Mouse (Mus musculus): ENCODE measurements at regions not wholly inside any gene's neighbourhood (a gene's known extent, or its start where the extent isn't known, plus 50 kb on each side); places are given as distances from the start of the nearest gene placed in this dataset.
"Not testable (repeated sequence)": the region's sequence is repeated elsewhere in the genome, so short reads cannot be mapped to it uniquely, and the experiment has no call there.

DNA sequence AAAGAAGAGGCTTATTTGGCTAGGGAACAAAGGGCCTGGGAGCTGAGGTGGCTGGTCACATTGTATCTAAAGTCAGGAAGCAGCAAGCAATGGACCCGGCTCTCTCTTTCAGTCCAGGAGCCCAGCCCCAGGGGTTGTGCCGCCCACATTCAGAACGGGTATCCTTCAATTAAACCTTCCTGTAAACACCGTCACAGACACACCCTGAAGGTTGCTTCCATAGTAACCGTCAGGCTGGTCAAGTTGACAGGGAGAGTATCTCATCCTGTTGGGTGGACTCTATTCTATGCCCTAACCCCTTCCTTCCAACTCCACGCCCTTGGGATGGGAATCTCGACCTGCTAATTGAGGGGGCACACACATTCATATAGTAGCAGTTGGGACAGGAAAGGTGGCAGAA, 148.6 kb upstream of the Ajap1 start:
- no peak overlapping the region for H3K4me3 ChIP-seq
- no peak overlapping the region for H3K27ac ChIP-seq (replicated peaks)
- no peak overlapping the region for H3K4me2 ChIP-seq
- no peak overlapping the region for H3K9ac ChIP-seq
- H3K27me3 ChIP-seq, result no peaks in the 10 kb centered on the region
- no peaks in the 10 kb centered on the region for H3K9me3 ChIP-seq
- H3K4me1 ChIP-seq (replicated peaks), result peaks cover 19% of the 10 kb centered on the region; the same call in 1 of the 2 replicates
- H3K36me3 ChIP-seq, result no peaks in the 10 kb centered on the region
- WGBS, result 71% methylated on average over 7 of the region's 7 CpGs
- no peak for ATAC-seq (ENCODE audit: low FRiP score, low read depth)

DNA sequence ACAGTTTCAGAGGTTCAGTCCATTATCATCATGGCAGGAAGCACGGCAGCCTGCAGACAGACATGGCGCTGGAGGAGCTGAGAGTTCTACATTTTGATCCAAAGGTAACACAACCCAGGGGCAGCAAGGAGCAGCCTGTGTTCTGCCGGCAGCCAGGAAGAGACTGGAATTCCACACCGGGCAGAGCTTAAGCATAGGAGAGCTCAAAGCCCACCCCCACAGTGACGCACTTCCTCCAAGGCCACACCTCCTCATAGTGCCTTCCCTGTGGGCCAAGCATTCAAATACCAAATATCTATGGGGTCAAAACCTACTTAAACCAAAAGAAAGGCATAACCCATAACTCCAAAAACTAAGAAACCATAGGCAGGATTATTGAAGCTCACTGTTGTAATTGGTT, 149.4 kb upstream of the Ajap1 start:
- no peaks in the 10 kb centered on the region for H3K36me3 ChIP-seq
- WGBS, result 95% methylated on average over 5 of the region's 5 CpGs
- H3K9ac ChIP-seq, result no peak overlapping the region
- no peak overlapping the region for H3K27ac ChIP-seq (replicated peaks)
- no peak overlapping the region for H3K4me3 ChIP-seq
- H3K9me3 ChIP-seq, result no peaks in the 10 kb centered on the region
- no peak for ATAC-seq (ENCODE audit: low FRiP score, low read depth)
- H3K4me1 ChIP-seq (replicated peaks), result peaks cover 19% of the 10 kb centered on the region; the same call in 1 of the 2 replicates
- H3K27me3 ChIP-seq, result no peaks in the 10 kb centered on the region
- no peak overlapping the region for H3K4me2 ChIP-seq

DNA sequence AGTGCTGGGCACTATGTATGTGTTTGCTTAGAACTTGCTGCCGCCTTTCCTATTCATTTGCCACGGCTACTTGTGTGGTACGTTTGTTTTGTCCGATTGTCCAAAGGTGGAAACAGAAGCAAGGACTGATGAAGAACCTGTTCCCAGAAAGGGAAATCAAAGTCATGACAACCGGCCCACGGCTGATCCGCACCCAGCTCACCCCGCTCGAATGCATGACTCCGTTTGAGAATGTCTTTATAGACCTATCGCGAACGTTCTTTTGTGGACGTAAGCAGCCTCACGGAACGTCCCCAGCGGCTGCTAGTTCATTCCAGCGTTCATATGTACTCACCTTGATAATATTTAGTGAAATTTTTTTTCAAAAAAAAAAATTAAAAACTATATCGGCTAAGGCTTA, 149.9 kb upstream of the Ajap1 start:
- no peaks in the 10 kb centered on the region for H3K9me3 ChIP-seq
- peaks cover 19% of the 10 kb centered on the region; the same call in 1 of the 2 replicates for H3K4me1 ChIP-seq (replicated peaks)
- H3K4me2 ChIP-seq, result no peak overlapping the region
- no peak overlapping the region for H3K9ac ChIP-seq
- H3K27ac ChIP-seq (replicated peaks), result no peak overlapping the region
- ATAC-seq (ENCODE audit: low FRiP score, low read depth), result no peak
- H3K36me3 ChIP-seq, result no peaks in the 10 kb centered on the region
- WGBS, result 70% methylated on average over 19 of the region's 19 CpGs
- H3K27me3 ChIP-seq, result no peaks in the 10 kb centered on the region
- no peak overlapping the region for H3K4me3 ChIP-seq

DNA sequence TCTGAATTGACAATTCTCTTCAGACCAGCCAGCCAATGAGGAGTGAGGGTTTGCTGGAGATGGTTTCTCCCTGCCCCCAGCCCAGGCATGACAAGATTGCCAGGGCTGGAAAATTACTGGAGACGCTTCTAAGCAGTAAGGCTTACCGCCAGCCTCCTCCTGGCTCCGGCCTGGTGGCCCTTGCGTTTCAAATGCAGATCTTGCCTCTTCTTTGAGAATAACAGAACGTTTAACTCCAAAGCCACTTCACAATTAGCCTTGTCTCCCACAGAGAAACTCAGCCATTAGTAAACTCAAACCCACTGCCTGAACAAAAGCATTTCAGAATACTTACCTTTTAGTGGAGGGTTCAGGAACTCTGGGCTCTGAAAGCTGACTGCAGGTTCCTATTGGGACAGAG, 150.6 kb upstream of the Ajap1 start:
- Histone ChIP-seq H3K27ac (replicated peaks) (peak overlapping the region; percentile 43), H3K36me3 (no peaks in the 10 kb centered on the region), H3K27me3 (no peaks in the 10 kb centered on the region), H3K9ac (no peak overlapping the region), H3K4me2 (no peak overlapping the region), H3K9me3 (no peaks in the 10 kb centered on the region), H3K4me1 (replicated peaks) (peaks cover 23% of the 10 kb centered on the region), H3K4me3 (no peak overlapping the region)
- 11% methylated on average over 5 of the region's 5 CpGs for WGBS
- ATAC-seq (ENCODE audit: low FRiP score, low read depth), result no peak

DNA sequence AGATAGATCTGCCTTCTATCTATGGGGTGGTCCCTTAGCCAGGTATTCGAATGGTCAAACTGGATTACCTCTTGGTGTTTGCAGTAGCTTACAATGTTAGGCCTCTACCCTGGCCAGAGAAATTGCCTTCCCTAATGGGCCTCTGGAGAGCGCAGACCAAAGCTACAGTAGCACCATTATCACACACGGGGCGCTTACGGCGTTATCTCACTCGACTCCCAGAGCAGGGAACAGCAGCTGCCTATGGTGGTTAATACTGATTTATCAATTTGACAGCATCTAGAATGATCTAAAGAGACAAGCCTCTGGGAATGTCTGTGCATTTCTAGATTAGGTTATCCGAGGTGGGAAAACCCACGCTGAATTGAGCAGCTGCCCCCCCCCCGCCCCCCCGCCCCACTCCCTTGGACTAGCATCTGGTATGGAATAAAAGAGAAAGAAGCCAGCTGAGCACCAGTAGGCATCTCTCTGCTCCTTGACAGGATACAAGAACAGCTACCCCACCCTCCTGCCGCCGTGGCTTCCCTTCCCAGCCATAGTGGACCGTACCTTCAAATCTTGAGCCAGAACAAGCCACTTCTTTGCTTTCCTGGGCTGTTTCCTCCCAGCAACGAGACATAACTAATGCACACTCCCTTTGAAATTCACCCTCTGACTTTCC, 151.7 kb upstream of the Ajap1 start:
- H3K27ac ChIP-seq (replicated peaks), result no peak overlapping the region
- peak; percentile 53; the same call in 1 of the 2 replicates for ATAC-seq (ENCODE audit: low FRiP score, low read depth)
- 36% methylated on average over 15 of the region's 15 CpGs for WGBS

DNA sequence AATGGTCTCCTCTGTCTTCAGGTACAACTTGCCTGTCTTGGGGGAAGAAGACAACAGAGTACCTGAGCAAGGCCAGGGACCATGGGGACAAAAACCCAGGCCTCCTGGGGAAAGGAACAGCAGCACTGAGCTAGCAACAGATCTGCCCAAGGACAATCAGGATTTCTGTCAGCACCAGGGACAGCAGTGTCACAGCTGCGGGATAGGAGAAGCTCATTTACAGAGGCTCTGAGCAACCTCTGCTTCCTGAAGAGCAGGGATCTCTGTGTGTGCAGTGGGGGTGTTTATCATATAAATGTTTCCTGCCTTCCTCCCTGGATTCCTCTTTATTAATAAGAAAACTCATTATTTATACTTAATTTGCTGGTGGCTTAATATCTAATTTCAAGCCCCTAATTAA, 155.4 kb upstream of the Ajap1 start:
- ATAC-seq (ENCODE audit: low FRiP score, low read depth), result no peak
- peaks cover 25% of the 10 kb centered on the region for H3K4me1 ChIP-seq (replicated peaks)
- H3K4me2 ChIP-seq, result no peak overlapping the region
- H3K9ac ChIP-seq, result no peak overlapping the region
- H3K27me3 ChIP-seq, result no peaks in the 10 kb centered on the region
- H3K36me3 ChIP-seq, result no peaks in the 10 kb centered on the region
- no peak overlapping the region for H3K4me3 ChIP-seq
- no peaks in the 10 kb centered on the region for H3K9me3 ChIP-seq
- H3K27ac ChIP-seq (replicated peaks), result peak overlapping the region; percentile 18; the same call in 1 of the 2 replicates
- 4% methylated on average over 1 of the region's 1 CpGs for WGBS

More for the DNA sequence above, 151.7 kb upstream of the Ajap1 start:
- H3K4me1 ChIP-seq (replicated peaks), result peaks cover 27% of the 10 kb centered on the region
- no peaks in the 10 kb centered on the region for H3K9me3 ChIP-seq
- no peak overlapping the region for H3K9ac ChIP-seq
- H3K4me3 ChIP-seq, result no peak overlapping the region
- no peaks in the 10 kb centered on the region for H3K36me3 ChIP-seq
- no peak overlapping the region for H3K4me2 ChIP-seq
- no peaks in the 10 kb centered on the region for H3K27me3 ChIP-seq

DNA sequence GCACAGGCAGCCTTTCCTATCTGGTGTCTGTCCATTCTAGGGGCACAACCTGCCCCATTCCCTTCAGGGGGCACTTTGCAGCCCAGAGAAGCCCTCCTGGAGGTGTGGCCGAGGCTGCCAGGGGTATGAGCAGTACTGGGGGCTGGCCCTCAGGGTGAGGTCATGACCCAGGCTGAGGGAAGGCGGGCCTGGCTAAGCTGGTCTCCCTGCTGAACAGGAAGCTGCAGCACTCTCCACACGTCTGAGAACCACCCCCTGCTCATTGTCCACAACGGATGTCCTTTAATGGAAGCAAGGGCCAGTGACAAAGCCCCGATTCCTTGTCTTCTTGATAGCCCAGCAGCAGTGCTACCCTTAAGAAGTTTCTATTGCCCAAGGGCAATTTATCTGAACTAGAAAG, 169.2 kb upstream of the Ajap1 start:
- no peaks in the 10 kb centered on the region for H3K36me3 ChIP-seq
- no peaks in the 10 kb centered on the region for H3K9me3 ChIP-seq
- H3K27me3 ChIP-seq, result no peaks in the 10 kb centered on the region
- H3K4me1 ChIP-seq (replicated peaks), result peaks cover 6% of the 10 kb centered on the region; the same call in 1 of the 2 replicates
- WGBS, result 23% methylated on average over 5 of the region's 5 CpGs
- no peak overlapping the region for H3K27ac ChIP-seq (replicated peaks)
- H3K4me2 ChIP-seq, result no peak overlapping the region
- 0 out of 2 replicates have a peak, but pooled peaks have one; percentile 30 for ATAC-seq (ENCODE audit: low FRiP score, low read depth)
- no peak overlapping the region for H3K9ac ChIP-seq
- no peak overlapping the region for H3K4me3 ChIP-seq

DNA sequence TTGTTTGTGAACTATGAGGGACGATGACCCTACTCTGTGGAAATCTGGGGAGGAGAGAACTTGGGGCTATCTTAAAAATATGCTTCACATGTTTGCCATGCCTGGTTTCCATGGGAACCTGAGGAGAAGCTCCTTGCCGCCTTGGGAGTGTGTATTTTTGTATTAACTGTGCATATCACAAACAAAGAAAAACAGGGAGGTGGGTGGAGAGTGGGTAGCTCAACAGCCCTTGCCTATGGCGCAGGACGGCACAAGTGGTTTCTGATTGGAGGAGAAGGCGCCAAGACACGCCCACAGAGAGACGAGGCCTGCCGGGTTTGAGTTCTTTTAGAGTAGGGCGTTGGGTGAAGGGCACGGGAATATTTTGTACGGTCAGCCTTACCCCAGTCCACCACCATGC, 170.2 kb upstream of the Ajap1 start:
- no peak overlapping the region for H3K27ac ChIP-seq (replicated peaks)
- H3K36me3 ChIP-seq, result no peaks in the 10 kb centered on the region
- no peak overlapping the region for H3K4me2 ChIP-seq
- no peaks in the 10 kb centered on the region for H3K27me3 ChIP-seq
- H3K9ac ChIP-seq, result no peak overlapping the region
- no peak for ATAC-seq (ENCODE audit: low FRiP score, low read depth)
- H3K4me1 ChIP-seq (replicated peaks), result peaks cover 6% of the 10 kb centered on the region; the same call in 1 of the 2 replicates
- no peak overlapping the region for H3K4me3 ChIP-seq
- H3K9me3 ChIP-seq, result no peaks in the 10 kb centered on the region
- 81% methylated on average over 11 of the region's 11 CpGs for WGBS

DNA sequence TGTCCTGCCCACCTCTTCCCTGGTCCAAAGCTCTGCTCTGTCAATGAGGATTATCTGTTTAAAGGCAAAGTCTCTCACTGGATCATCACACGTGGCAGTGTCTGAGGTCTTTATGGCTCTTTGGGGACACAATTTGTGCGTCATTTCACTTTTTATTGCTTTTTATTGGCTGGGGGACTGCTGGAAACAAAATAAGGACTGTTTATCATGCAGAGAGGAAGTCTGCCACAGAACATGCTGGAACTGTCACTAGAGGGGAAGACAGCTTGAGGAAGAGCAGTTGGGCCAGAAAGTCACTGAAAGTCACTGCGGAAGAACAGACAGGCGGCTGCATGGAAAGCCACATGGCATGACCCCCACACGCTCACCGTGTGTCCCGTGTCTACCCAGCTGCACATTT, 180.1 kb upstream of the Ajap1 start:
- no peak overlapping the region for H3K4me3 ChIP-seq
- H3K4me2 ChIP-seq, result no peak overlapping the region
- H3K4me1 ChIP-seq (replicated peaks), result peaks cover 10% of the 10 kb centered on the region
- no peaks in the 10 kb centered on the region for H3K27me3 ChIP-seq
- H3K9me3 ChIP-seq, result no peaks in the 10 kb centered on the region
- 70% methylated on average over 7 of the region's 7 CpGs for WGBS
- no peak for ATAC-seq (ENCODE audit: low FRiP score, low read depth)
- no peaks in the 10 kb centered on the region for H3K36me3 ChIP-seq
- no peak overlapping the region for H3K9ac ChIP-seq
- H3K27ac ChIP-seq (replicated peaks), result no peak overlapping the region

DNA sequence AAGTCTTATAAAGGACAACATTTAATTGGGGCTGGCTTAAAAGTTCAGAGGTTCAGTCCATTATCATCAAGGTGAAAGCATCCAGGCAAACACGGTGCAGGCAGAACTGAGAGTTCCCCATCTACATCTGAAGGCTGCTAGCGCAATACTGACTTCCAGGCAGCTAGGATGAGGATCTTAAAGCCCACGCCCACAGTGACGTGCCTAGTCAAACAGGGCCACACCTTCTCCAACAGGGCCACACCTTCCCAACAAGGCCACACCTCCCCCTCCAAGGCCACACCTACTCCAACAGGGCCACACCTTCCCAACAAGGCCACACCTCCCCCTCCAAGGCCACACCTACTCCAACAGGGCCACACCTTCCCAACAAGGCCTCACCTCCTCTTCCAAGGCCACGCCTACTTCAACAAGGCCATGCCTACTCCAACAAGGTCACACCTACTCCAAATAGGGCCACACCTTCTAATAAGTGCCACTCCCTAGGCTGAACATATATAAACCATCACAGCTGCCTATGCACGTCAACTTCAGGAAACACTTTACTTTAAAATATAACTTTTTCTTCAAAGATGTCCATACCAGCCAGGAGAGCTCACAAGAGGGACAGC, 184.1 kb upstream of the Ajap1 start:
- H3K27ac ChIP-seq (replicated peaks); ATAC-seq (ENCODE audit: low FRiP score, low read depth); H3K4me2 ChIP-seq; H3K9ac ChIP-seq; H3K27me3 ChIP-seq; H3K9me3 ChIP-seq; H3K4me3 ChIP-seq; H3K36me3 ChIP-seq: not testable (repeated sequence)
- 91% methylated on average over 6 of the region's 6 CpGs for WGBS
- peaks cover 10% of the 10 kb centered on the region for H3K4me1 ChIP-seq (replicated peaks)

DNA sequence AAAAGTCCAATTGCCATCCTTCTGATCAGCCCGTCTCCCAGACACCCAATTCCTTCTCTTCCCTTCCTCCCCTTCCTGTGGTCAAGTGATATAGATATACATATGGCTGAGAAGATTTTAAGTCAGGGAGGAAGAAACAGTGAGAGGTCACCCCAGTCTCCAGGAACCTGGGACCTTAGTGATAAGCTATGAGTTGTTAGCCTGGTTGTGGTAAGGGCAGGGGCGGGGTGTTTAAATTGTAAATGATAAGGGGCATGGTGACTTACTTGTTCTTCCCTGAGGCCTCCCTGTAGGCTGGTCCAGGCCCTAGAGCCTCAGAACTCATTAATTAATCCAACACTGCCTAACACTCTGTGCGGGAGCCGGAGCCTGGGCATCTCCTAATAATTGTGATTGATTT, 186.5 kb upstream of the Ajap1 start:
- Histone ChIP-seq H3K9me3 (no peaks in the 10 kb centered on the region), H3K4me1 (replicated peaks) (no peaks in the 10 kb centered on the region), H3K27me3 (no peaks in the 10 kb centered on the region), H3K27ac (replicated peaks) (no peak overlapping the region), H3K36me3 (no peaks in the 10 kb centered on the region), H3K4me3 (no peak overlapping the region), H3K4me2 (no peak overlapping the region), H3K9ac (no peak overlapping the region)
- ATAC-seq (ENCODE audit: low FRiP score, low read depth), result no peak
- 76% methylated on average over 4 of the region's 4 CpGs for WGBS

DNA sequence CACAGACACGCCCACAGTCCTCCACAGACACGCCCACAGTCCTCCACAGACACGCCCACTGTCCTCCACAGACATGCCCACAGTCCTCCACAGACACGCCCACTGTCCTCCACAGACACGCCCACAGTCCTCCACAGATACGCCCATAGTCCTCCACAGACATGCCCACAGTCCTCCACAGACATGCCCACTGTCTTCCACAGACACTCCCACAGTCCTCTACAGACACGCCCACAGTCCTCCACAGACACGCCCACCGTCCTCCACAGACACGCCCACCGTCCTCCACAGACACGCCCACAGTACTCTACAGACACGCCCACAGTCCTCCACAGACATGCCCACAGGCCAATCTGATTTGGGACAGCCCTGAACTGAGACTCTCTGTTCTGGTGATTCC, 187.6 kb upstream of the Ajap1 start:
- H3K36me3 ChIP-seq, result no peaks in the 10 kb centered on the region
- ATAC-seq (ENCODE audit: low FRiP score, low read depth), result no peak
- WGBS, result 89% methylated on average over 13 of the region's 13 CpGs
- no peaks in the 10 kb centered on the region for H3K27me3 ChIP-seq
- no peak overlapping the region for H3K9ac ChIP-seq
- H3K9me3 ChIP-seq, result no peaks in the 10 kb centered on the region
- H3K27ac ChIP-seq (replicated peaks), result no peak overlapping the region
- no peak overlapping the region for H3K4me2 ChIP-seq
- H3K4me1 ChIP-seq (replicated peaks), result no peaks in the 10 kb centered on the region
- no peak overlapping the region for H3K4me3 ChIP-seq

DNA sequence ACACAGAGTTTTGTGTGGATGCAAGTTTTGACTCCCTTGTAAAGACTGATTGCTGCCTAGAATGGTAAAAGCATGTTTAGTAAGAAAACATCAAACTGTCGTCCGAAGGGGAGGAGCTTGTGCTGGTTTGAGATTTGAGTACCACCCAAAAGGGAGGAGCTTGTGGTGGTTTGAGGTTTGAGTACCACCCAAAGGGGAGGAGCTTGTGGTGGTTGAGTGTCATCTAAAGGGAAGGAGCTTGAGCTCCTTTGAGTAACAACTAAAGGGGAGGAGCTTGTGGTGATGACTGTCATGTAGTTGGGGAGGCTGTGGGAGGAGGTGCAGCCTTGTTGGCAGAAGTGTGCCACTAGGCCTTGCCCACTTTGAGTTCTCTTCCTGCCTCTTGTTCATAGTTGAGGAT, 192.8 kb upstream of the Ajap1 start:
- WGBS, result 88% methylated on average over 2 of the region's 2 CpGs
- H3K27ac ChIP-seq (replicated peaks), result no peak overlapping the region
- H3K4me2 ChIP-seq, result no peak overlapping the region
- H3K4me1 ChIP-seq (replicated peaks), result no peaks in the 10 kb centered on the region
- H3K36me3 ChIP-seq, result no peaks in the 10 kb centered on the region
- ATAC-seq (ENCODE audit: low FRiP score, low read depth), result no peak
- H3K4me3 ChIP-seq, result no peak overlapping the region
- no peak overlapping the region for H3K9ac ChIP-seq
- H3K9me3 ChIP-seq, result no peaks in the 10 kb centered on the region
- H3K27me3 ChIP-seq, result no peaks in the 10 kb centered on the region
